Mouse (Mus musculus) heart, adult 2 months (tissue): ENCODE data around the gene Gm20683. TPM values are rescaled to one million over a fixed set of nuclear protein-coding genes. Genes with fewer than 3 reads are reported as not detected.
A peak's percentile ranks its signal among the peaks of the same experiment; 100 is the strongest.

Experiments used
- DNase-seq, 2 experiments: peaks; one replicate each; pipeline ENCODE4 v3.0.0; 2021
- H3K27ac ChIP-seq: fragments of 200-600 bp; 2 replicates; pipeline ENCODE4 v1.8.1; 2022
- H3K27me3 ChIP-seq: fragments of 200-500 bp; 2 replicates; pipeline ENCODE4 v1.6.1; 2012; ENCODE audit warnings: mild to moderate bottlenecking, low read length, inconsistent platforms, mixed read lengths; ENCODE audit not compliant: control insufficient read depth, insufficient read depth
- H3K36me3 ChIP-seq: fragments of 200-500 bp; 2 replicates; pipeline ENCODE4 v1.6.1; 2012; ENCODE audit warnings: low read length, inconsistent platforms; ENCODE audit not compliant: control insufficient read depth, insufficient read depth
- H3K4me1 ChIP-seq: fragments of 200-500 bp; 2 replicates; pipeline ENCODE4 v1.6.1; 2011; ENCODE audit warnings: low read length; ENCODE audit not compliant: control insufficient read depth, insufficient read depth
- H3K4me3 ChIP-seq: fragments of 200-600 bp; 2 replicates; pipeline ENCODE4 v1.8.1; 2022
- H3K79me2 ChIP-seq: fragments of 200-500 bp; replicated peaks from 2 replicates; pipeline ENCODE4 v1.6.1; 2012; ENCODE audit warnings: mild to moderate bottlenecking, inconsistent platforms, low read length, moderate library complexity, mixed read lengths; ENCODE audit not compliant: control insufficient read depth, insufficient read depth
- H3K9ac ChIP-seq: fragments of 200-500 bp; 2 replicates; pipeline ENCODE4 v1.6.1; 2012; ENCODE audit warnings: low read depth, mild to moderate bottlenecking, control low read depth, inconsistent platforms, low read length, mixed read lengths
- CTCF ChIP-seq: fragments of 200-600 bp; IDR thresholded peaks from 2 replicates; pipeline ENCODE4 v1.8.1; 2022; ENCODE audit warnings: antibody characterized with exemption, mild to moderate bottlenecking, moderate library complexity
- EP300 ChIP-seq: fragments of 200-500 bp; IDR thresholded peaks from 2 replicates; pipeline ENCODE4 v1.6.1; 2011; ENCODE audit warnings: low read depth, low read length, control low read depth; ENCODE audit not compliant: insufficient read depth
- POLR2A ChIP-seq: fragments of 200-500 bp; IDR thresholded peaks from 2 replicates; pipeline ENCODE4 v1.6.1; 2011; ENCODE audit warnings: mild to moderate bottlenecking, low read depth, low read length, control low read depth; ENCODE audit not compliant: insufficient read depth
- WGBS: fragments of 180-500 bp; shearing (Covaris S2); methylation state at CpG from one replicate; pipeline ENCODE4 v1.1.7; 2018; 5-methylcytosine and 5-hydroxymethylcytosine counted together
- intact Hi-C: fragments of 180-260 bp; cut with DNase I; formaldehyde crosslinking; loops from one replicate; pipeline ENCODE4 v1.15.1; 2025
- polyA plus RNA-seq: library from polyadenylated mRNA; depleted of rRNA; stranded (reverse); fragments of >200 nt; gene quantifications from 2 replicates; pipeline ENCODE4 v1.2.3, GENCODE M21; 2012
- total RNA-seq, 2 experiments: library from RNA; stranded (reverse); gene quantifications; 2 replicates each; pipeline ENCODE4 v1.2.3; 2021

The Gm20683 gene
- total and polyA plus RNA-seq, 3 experiments, result 2.4 to 21.6 (median 2.9) TPM

DNA sequence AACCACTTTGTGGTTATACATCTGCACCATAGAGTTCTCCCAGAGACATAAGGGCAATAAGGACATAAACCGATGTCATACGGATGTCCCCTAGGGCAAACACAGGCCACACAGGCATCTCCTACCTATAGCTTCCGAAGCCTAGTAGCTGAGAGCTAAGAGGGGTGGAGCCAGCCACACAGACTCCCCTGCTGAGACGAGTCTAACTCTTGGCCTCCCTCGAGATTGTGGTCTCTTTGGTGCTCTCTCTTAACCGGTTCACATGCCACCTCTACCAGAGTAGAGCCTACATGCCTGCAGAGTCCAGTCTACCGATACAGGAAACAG, 25.9 kb upstream of the Gm20683 start:
- WGBS, result 7% methylated on average over 7 of the region's 7 CpGs
- peak overlapping the region; percentile 94 for H3K27ac ChIP-seq
- TF ChIP-seq EP300 (no peak), POLR2A (no peak), CTCF (no peak)
- H3K36me3 ChIP-seq, result no peaks in the 10 kb centered on the region
- no peak for DNase-seq
- no peaks in the 10 kb centered on the region for H3K27me3 ChIP-seq
- peaks cover 3% of the 10 kb centered on the region for H3K79me2 ChIP-seq
- peak overlapping the region; percentile 100 for H3K4me3 ChIP-seq
- intact Hi-C loops, result loop anchor here (5.0 kb wide), 2 partner anchors 35 to 620 kb away; partner anchors contain the start of gene Stub1
- H3K9ac ChIP-seq, result peak overlapping the region; percentile 92
- H3K4me1 ChIP-seq, result peaks cover 3% of the 10 kb centered on the region

DNA sequence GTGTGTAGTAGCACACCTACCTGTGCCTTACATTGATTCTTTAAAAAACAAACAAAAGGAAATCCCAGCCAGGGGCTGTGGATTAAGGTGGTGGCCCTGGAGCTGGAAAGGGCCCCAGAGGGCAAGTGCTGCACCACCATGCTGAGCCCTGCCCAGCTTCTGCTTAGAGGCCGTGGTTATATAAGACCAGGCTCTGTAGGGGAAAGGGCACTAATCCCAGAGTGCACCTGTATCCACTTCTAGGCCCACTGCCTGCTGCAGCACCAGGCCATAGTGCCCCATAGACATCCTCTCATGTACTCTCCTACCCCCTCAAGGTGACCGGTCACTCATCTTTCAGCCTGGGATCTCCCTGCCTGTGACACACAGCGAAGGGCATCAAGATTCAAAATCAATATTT, 24.6 kb upstream of the Gm20683 start:
- Histone ChIP-seq H3K4me3 (peak overlapping the region; percentile 35), H3K36me3 (no peaks in the 10 kb centered on the region), H3K27ac (peak overlapping the region; percentile 36), H3K79me2 (peaks cover 3% of the 10 kb centered on the region), H3K4me1 (peaks cover 5% of the 10 kb centered on the region), H3K27me3 (no peaks in the 10 kb centered on the region), H3K9ac (no peak overlapping the region)
- DNase-seq, result no peak
- intact Hi-C loops, result loop anchor here (5.0 kb wide), 2 partner anchors 34 to 621 kb away; partner anchors contain the start of gene Stub1
- 76% methylated on average over 3 of the region's 3 CpGs for WGBS
- no peak for TF ChIP-seq CTCF
- 0 out of 2 replicates have a peak, but pooled peaks have one; percentile 58 for TF ChIP-seq EP300
- TF ChIP-seq POLR2A, result peak; percentile 55; the same call in 1 of the 2 replicates

DNA sequence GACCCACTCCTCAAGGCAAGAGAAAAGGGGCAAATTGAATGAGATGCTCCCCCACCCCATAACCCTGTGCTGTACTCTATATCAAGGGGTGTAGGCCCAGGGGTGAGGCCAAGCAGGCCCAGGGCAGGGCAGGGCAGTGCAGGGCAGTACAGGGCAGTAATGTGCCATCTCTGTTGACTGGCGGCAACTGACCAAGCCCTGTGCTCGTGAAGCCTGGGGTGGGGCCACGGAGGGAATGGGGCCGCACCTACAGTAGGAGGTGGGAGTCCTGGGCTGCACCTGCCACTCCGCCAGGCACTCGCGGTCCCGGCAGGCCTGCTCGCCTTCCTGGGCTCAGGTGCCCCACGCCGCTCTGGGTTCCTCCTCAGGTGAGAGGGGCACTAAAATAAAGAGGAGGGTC, 23.7 kb upstream of the Gm20683 start:
- WGBS, result 80% methylated on average over 11 of the region's 11 CpGs
- peak overlapping the region; percentile 35 for H3K9ac ChIP-seq
- H3K4me3 ChIP-seq, result peak overlapping the region; percentile 35; the same call in 1 of the 2 replicates
- peaks cover 5% of the 10 kb centered on the region for H3K4me1 ChIP-seq
- DNase-seq, result no peak
- H3K27ac ChIP-seq, result peak overlapping the region; percentile 36; the same call in 1 of the 2 replicates
- peaks cover 3% of the 10 kb centered on the region for H3K79me2 ChIP-seq
- TF ChIP-seq POLR2A (no peak), EP300 (no peak), CTCF (no peak)
- no peaks in the 10 kb centered on the region for H3K36me3 ChIP-seq
- intact Hi-C loops, result loop anchor here (5.0 kb wide), 2 partner anchors 33 to 622 kb away; partner anchors contain the start of gene Stub1
- H3K27me3 ChIP-seq, result no peaks in the 10 kb centered on the region

DNA sequence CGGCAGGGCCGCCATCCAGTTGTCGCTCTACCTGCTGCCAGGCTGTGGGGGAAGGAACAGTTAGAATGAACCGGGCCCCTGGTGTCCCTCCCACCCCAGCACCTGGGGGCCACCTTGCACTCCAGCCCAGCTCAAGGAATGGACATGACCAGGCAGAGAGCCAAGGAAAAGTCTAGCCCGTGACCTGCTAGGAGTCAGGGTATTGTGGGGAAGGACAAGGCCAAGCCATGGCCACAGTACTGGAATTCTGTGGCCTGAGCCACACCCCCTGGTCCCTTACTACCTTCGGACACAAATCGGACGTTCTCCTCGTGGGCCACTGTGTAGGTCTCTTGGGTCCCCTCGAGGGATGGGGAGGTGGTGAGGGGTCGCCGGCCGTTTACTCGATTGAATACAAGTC, 22.7 kb upstream of the Gm20683 start:
- H3K79me2 ChIP-seq, result peaks cover 3% of the 10 kb centered on the region
- DNase-seq, result no peak
- H3K4me1 ChIP-seq, result peaks cover 5% of the 10 kb centered on the region
- no peak overlapping the region for H3K27ac ChIP-seq
- H3K9ac ChIP-seq, result no peak overlapping the region
- TF ChIP-seq EP300, result no peak
- TF ChIP-seq CTCF, result no peak
- TF ChIP-seq POLR2A, result no peak
- WGBS, result 76% methylated on average over 14 of the region's 14 CpGs
- no peaks in the 10 kb centered on the region for H3K27me3 ChIP-seq
- H3K4me3 ChIP-seq, result no peak overlapping the region
- H3K36me3 ChIP-seq, result no peaks in the 10 kb centered on the region
- intact Hi-C loops, result no loop called here

DNA sequence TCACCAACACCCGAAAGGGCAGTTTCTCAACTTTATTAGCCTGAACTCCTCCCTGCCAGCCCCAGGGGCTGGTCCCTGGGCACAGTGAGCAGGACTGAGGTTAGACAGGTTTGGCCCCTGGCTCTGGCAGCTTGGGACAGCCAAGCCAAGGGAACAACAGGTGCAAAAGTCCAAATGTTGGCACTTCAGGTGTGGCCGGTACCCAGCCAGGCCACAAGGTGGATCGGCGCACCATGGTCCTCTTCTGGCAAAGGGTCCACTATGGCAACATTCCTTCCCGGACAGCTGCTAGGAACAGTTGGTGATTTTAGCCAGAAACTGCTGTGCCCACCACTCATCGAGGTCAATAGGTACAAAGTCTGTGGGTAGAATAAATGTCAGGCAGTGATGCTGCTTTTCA, 22.1 kb upstream of the Gm20683 start:
- H3K36me3 ChIP-seq, result no peaks in the 10 kb centered on the region
- no peaks in the 10 kb centered on the region for H3K27me3 ChIP-seq
- H3K79me2 ChIP-seq, result peaks cover 3% of the 10 kb centered on the region
- H3K9ac ChIP-seq, result no peak overlapping the region
- H3K27ac ChIP-seq, result no peak overlapping the region
- no peak overlapping the region for H3K4me3 ChIP-seq
- no peak for DNase-seq
- no peak for TF ChIP-seq EP300
- no peak for TF ChIP-seq CTCF
- no peak for TF ChIP-seq POLR2A
- intact Hi-C loops, result no loop called here
- peaks cover 2% of the 10 kb centered on the region for H3K4me1 ChIP-seq
- 80% methylated on average over 6 of the region's 6 CpGs for WGBS

DNA sequence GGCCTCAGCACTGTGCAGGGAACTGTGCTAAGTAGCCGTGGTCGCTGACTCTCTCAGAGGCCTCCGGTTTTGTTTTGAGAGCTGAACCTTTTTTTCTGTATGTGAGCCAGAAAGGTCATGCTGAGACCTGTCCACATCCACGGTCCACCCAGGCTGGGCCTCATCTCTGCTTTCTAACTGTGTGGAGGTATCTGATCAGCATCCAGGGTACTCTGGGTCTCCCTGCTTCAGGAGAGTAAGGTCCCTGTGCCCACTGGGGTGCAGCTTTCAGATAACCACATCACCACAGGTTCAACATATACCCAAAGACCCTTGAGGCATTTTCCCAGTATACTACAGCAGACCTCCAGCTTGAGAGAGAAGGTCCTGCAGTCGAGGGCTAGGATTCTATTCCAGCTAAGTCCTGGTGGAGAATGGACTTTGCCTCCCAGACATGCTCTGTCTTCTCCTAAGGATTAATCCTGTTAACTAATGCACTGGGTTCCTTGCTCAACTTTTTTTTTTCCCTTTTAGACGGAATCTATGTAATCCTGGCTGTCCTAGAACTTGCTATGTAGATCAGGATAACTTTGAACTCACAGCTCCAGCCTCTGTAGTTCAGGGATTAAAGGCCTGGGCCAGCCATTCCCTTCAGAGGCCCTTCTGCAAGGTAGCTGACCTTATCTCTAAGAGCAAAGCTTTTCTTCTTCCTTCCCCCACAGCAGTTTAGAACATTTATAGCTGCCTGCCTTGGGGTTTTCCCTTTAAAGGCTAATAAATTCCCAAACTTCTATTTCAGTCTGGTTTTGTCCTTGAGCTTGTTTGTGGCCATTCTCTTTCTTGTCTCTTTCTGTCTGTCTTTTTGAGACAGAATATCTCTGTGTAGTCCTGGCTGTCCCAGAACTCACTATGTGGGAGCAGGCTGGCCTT, 20.4 kb upstream of the Gm20683 start:
- no peaks in the 10 kb centered on the region for H3K27me3 ChIP-seq
- H3K4me3 ChIP-seq, result peak overlapping the region; percentile 63
- 17% methylated on average over 6 of the region's 6 CpGs for WGBS
- intact Hi-C loops, result no loop called here
- peak overlapping the region; percentile 79 for H3K9ac ChIP-seq
- peaks cover 3% of the 10 kb centered on the region for H3K79me2 ChIP-seq
- peaks cover 1% of the 10 kb centered on the region; the same call in 1 of the 2 replicates for H3K4me1 ChIP-seq
- no peak for DNase-seq
- H3K27ac ChIP-seq, result peak overlapping the region; percentile 91
- no peak for TF ChIP-seq CTCF
- no peak; the same call in 1 of the 2 replicates for TF ChIP-seq EP300
- no peak for TF ChIP-seq POLR2A
- H3K36me3 ChIP-seq, result no peaks in the 10 kb centered on the region
